Mouse (Mus musculus): ENCODE measurements around the gene N4bp1.

Gene N4bp1

DNA sequence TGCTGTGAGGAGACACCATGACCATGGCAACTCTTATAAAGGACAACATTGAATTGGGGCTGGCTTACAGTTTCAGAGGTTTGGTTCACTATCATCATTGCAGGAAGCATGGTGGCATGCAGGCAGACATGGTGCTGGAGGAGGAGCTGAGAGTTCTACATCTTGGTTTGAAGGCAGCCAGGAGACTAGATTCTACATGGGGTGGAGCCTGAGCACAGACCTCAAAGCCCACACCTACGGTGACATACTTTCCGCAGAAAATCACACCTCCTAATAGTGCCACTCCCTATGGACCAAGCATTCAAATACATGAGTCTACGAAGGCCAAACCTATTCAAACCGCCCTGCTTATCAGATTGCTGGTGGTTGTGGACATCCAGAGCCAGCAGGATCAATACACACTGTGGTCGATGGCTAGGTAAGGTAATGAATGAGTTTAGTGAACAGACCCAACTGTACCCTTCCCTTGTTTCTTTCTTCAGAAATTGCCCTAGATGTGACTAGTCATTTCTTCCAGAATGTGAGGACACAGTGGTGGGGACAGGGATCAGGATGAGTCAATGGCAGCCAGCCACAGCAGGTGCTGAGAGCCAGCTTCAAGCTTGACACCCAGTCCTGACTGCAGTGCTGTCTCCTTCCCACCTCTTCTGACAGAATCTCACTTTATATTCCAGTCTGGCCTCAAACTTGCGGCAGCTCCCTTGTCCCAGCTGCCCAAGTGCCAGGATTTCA, 46.2 kb downstream of the N4bp1 start:
- in situ Hi-C loops (cut with MboI; ENCODE audit: unreplicated experiment in 2 of 2): no loop called here

DNA sequence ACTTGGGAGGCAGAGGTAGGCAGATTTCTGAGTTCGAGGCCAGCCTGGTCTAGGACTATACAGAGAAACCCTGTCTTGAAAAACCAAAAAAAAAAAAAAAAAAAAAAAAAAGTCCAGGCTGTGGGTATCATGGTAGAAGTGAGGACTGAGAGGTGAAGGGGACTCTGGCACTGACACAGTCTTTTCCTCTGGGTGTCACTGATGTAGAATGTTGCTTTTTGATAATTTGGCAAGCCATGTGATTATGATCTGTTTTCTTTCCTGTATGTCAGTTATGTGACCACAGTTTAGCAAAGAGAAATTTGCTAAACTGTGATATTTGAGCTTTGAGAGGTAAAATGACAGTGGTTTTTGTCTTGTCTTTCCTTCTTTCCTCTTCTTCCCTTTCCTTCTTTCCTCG, 47.8 kb downstream of the N4bp1 start:
- in situ Hi-C loops (cut with MboI; ENCODE audit: unreplicated experiment in 2 of 2): no loop called here

DNA sequence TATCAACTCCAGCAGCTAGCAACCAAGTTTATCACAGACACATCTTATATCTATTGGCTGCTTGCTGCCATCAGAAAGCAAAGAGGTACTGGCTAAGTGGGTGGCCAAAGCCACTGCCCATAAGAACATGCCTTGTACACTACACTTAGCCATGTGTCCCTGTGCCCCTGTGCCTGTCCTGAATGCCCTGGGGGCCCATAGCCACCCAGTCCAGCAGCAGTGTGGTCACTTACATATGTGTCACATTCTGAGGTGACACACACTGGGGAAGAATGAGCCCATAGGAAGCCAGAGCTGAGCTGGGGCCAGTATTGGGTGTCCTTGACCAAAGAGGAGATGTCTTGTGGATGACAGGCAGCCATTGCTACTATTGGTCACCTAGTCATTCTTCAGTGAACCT, 49.2 kb downstream of the N4bp1 start:
- in situ Hi-C loops (cut with MboI; ENCODE audit: unreplicated experiment in 2 of 2): no loop called here

DNA sequence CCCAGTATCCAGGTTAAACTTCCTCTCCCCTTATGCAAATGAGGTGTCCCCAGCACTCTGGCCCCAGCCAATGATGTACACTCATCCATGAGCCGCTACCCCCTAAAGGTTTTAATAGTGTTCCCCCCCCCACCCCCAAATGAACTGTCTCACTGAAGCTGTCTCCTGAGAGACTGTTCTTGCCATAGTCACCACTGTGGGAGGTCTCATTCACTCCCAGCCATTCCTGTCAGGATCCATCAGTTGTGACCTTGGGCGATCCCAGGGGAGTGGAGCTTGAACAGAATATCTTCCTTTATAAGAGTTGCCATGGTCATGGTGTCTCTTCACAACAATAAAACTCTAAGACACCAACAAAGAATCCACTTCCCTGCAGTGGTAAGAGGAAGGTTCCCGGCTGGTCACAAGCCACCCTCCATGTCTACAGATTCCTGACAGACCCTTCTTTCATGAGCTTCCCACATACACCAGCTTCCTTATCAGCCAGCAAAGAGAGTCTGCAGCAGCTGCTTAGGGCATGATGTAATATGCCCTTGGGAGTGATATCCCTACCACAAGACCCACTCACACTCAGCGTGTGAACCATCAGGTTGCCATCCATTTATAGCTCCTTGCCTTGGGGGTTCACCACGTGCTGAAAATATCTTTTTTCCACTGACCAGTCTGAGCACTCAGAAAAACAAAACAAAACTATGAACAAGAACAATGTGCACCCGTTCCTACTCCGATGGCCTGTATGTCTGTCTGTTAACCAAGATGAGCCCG, 50.4 kb downstream of the N4bp1 start:
- in situ Hi-C loops (cut with MboI; ENCODE audit: unreplicated experiment in 2 of 2): no loop called here

DNA sequence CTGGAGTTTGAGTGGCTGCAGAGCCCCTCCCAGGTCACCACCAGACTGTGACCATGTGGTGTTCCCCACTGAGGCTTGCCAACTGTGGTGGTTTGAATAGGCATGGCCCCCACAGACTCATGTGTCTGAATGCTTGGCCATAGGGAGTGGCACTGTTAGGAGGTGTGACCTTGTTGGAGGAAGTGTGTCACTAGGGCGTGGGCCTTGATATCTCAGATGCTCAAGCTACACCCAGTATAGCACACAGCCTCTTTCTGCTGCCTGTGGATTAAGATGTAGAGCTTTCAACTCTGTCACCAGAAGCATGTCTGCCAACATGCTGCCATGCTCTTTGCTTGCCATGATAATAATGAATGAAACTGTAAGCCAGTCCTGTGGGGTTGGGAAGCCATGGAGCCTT, 51.1 kb downstream of the N4bp1 start:
- in situ Hi-C loops (cut with MboI; ENCODE audit: unreplicated experiment in 2 of 2): no loop called here

DNA sequence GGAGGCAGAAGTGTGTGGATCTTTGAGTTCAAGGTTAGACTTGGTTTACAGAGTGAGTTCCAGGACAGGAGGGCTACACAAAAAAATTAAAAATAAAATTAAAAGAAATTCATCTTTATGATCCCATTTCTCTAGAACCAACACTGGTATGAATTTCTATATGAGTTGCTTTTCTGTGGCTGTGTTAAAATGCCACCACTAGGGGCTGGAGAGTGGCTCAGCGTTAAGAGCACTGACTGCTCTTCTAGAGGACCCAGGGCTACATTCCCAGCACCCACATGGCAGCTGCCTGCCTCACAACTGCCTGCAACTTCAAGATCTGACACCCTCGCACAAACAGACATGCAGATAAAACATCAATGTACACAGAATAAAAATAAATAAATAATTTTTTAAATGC, 56.1 kb downstream of the N4bp1 start:
- in situ Hi-C loops (cut with MboI; ENCODE audit: unreplicated experiment in 2 of 2): no loop called here

DNA sequence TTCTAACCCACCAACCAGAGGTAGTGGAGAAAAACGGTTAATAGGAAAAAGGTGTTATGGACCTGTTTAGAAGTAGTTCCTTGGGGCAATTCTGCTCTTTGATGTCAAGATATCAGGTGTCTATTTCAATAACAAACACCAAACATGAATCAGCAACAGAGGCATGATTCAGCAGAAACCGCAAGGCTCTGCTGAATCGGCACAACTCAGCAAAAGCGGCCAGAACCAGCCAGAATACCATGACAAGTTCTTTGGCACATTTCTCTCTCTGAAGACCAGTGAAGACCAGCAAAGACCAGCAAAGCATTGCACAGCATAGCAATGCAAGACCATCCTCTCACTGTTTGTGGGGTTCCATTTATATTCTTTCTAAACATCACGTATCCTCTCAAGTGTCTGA, 57.9 kb downstream of the N4bp1 start:
- in situ Hi-C loops (cut with MboI; ENCODE audit: unreplicated experiment in 2 of 2): no loop called here

DNA sequence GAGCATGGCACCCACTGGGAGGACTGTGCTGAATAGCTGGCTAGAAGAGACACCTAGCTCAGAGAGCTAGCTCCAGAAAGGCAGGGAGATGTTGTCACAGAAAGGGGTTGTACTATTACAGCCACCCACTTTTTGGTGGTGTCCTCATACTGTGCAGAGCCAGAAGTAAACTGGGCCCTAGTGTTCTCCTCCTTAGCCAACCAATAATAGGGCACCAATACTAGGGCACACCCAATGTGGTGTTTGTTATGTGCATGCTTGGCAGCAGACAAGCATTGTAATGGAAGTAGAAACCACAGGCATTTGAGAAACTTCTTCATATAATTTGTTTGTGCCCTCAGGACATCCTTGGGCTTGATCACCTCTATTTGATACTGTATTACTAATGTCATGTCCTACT, 58.5 kb downstream of the N4bp1 start:
- in situ Hi-C loops (cut with MboI; ENCODE audit: unreplicated experiment in 2 of 2): no loop called here

DNA sequence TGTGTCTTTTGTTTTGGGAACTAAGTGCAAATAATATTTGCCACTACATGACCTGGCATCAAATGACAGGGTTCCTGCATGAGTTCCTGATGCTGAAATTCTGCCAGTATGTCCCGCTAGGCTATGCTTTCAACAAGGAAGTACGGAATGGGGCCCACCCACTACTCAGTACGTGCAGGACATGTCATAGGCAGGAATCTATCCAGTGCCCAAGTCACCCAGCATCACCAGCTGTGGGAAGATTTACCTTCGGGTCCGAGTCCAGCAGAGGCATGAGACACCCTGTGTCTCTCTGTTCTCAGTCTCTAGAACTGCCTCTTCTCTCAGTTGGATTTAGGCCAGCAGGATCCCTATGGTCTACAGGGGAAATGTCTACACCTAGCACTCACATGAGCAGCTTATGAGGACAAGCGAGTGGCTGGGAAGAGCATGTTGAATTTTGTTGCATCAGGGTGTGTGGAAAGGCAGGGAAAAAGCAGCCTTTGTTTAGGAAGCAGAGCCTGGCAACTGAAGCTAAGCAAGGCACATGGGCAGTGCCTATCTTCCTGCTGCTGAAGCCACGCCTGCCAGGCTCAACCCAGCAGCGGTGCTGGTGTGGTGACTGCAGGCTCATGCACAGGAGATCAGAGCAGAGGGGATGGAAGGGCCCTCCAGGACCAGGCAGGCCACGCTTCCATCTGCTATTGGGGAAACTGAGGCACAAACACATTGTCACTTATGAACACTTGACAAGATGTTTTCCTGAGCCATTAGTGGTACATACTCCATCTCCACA, 59.2 kb downstream of the N4bp1 start:
- in situ Hi-C loops (cut with MboI; ENCODE audit: unreplicated experiment in 2 of 2): no loop called here

DNA sequence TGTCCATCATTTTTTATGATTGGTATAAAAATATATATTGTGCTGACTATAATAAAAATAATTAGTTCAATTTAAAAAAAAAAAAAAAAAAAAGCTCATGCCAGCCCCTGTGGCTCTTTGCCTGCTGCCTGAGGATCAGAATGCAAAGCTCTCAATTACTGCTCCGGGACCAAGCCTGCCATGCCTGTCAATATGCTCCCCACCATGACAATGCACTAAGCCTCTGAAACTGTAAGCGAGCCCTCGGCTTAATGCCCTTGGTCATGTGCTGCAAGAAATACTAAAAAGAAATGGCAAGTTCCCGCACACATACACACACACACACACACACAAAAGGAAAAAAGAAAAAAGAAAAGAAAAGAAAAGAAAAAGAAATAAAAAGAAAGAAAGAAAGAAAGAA, 60.3 kb downstream of the N4bp1 start:
- in situ Hi-C loops (cut with MboI; ENCODE audit: unreplicated experiment in 2 of 2): loop anchor here in 1 of 2 experiments (5.0 kb wide), 1 partner anchor 83 kb away; no protein-coding TSS in a partner anchor

DNA sequence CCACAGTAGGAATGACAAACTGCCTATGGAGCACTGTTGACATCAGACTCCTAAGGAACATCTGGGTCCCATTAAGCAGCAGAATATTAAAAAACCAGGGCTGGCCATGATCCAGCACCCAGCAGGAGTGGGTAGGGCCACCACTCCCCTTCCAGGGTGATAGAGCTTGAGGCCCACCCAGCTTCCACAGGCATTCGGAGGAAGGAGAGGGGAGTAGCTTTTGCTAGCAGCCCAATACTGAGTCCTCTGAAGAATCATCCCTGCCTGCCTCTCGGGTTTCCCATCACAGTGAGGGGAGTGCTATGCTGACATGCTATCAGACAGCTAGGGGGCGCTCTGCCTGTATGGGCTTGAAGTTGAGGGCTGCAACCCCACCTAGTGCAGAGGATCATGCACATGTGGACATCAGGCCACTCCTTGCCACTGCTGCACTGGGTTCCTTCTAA, 64.3 kb downstream of the N4bp1 start:
- in situ Hi-C loops (cut with MboI; ENCODE audit: unreplicated experiment in 2 of 2): loop anchor here in 1 of 2 experiments (5.0 kb wide), 1 partner anchor 87 kb away; no protein-coding TSS in a partner anchor

DNA sequence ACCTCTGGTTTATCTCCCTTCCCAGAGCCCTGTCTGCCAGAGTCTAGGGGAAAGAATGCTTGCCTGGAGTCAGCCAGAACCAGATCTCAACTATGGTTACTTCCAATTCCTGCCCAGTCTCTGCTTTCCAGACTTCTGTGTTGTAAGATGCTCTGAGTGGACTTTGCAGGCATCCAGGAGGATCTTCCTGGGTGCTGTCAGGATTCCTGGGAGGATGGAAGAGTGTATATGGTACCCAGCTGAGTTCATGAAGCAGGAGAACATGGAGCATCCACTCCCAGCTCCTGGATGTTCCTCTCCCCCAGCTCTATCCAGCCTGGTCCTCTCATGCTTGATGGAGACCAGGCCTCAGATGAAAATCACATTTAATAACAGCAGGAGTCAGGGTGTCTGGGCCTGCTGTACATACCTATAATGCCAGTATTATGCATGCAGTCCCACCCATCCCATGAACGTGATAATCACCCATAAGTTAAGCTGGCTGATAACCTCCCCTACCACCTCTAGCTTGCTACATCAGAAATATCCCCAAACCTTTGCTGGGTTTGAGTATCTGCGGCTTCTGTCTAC, 64.8 kb downstream of the N4bp1 start:
- in situ Hi-C loops (cut with MboI; ENCODE audit: unreplicated experiment in 2 of 2): loop anchor here in 1 of 2 experiments (5.0 kb wide), 1 partner anchor 87 kb away; no protein-coding TSS in a partner anchor

DNA sequence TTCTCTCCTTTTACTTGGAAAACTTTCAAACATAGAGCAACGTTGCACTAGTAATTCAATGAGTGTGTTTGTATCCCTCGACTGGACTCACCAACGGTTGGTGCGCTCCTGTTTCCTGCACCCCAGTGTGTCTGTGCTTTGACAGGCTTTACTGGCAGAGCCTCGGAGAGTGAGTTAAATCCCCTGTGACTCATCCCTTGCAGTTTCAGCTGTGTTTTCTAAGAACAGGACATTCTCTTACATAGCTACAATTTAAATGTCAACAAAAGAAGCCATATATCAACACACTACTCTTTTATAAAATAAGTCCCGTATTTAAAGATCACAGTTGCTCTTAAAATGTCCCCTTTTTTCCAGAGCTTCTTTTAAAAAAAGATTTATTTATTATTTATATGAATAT, 65.6 kb downstream of the N4bp1 start:
- in situ Hi-C loops (cut with MboI; ENCODE audit: unreplicated experiment in 2 of 2): no loop called here

DNA sequence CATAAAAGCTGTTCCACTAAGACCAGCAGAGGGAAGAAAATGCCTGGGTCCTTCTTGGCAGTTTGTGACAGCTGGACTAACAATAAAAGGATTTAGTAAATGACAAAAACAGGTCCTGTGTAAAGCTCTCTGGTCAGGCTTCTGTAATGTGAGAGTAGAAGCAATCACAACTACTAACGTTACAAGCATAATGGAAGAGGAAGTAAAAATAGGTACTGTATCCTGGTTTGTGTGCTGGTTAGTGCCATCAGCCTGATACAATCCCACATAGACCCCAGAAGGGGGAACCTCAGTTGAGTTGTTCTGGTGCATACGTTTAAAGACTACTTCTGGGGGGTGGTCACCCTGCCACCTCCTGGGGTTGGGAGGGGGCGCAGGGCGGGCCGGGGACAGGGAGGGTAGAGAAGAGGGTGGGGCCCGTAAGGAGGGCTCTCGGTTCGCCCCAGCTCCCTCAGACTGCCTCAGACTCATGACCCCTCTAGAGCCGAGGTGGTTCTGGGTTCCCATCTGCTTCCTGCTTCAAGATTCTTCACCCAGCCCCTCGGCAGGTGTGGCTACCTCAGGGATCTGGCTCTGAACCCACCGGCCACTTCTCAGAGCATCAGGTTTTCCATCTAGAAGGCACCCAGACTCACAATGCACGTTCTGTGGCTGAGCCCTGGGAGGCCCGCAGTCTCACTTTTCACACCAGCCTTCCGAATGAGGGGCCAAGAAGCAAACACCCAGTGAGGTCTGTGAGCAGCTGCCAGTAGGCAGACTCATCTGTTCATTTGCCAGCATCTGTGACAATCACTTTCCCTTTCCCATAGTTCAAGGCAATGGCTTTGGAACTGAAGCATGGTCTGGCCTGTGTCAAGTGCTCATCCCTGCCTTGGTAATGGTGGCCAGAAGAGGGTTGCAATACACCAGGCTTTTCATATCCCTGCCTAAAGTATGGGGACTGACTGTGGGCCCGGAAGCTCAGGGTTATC, 75.8 kb downstream of the N4bp1 start:
- in situ Hi-C loops (cut with MboI; ENCODE audit: unreplicated experiment in 2 of 2): loop anchor here in 1 of 2 experiments (5.0 to 10.0 kb wide), 2 partner anchors 93 to 726 kb away; no protein-coding TSS in a partner anchor

DNA sequence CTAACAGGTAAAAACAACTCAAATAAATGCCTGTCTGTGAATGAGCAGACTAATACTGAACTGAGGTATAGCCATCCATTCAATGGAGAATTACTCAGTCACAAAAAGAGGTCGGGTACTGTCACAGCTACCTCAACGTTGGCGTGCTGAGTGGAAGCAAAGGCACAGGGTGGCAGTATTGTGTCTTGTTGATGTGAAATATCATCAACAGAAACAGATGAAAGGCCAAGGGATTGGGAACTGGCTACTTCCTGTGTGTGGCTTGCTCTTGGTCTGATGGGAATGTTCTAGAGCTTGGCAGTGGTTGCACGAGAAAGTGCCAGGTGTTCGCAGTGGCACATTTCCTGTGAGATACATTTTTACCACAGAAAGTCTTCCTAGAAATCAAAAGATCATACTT, 76.8 kb downstream of the N4bp1 start:
- in situ Hi-C loops (cut with MboI; ENCODE audit: unreplicated experiment in 2 of 2): loop anchor here in 1 of 2 experiments (5.0 to 10.0 kb wide), 2 partner anchors 94 to 727 kb away; no protein-coding TSS in a partner anchor

DNA sequence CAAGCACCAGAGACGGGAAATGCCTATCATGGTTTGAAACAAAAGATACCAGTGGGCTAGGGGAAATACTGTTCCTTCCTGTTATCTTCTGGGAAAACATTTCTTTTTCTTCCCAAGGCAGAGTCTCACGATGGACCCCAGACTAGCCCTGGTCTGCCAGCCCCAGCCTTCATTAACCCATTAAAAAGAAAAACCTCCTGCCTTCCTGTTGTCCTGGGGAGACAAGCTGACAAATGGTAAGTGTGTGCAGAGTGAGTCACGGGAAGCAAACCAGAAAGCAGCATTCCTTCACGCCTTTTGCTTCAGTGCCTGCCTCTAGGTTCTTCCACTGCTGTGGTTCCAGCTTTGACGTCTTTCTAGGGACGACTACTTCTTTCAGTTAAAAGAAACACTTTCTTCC, 83.1 kb downstream of the N4bp1 start:
- in situ Hi-C loops (cut with MboI; ENCODE audit: unreplicated experiment in 2 of 2): loop anchor here in 1 of 2 experiments (10.0 kb wide), 1 partner anchor 733 kb away; no protein-coding TSS in a partner anchor

DNA sequence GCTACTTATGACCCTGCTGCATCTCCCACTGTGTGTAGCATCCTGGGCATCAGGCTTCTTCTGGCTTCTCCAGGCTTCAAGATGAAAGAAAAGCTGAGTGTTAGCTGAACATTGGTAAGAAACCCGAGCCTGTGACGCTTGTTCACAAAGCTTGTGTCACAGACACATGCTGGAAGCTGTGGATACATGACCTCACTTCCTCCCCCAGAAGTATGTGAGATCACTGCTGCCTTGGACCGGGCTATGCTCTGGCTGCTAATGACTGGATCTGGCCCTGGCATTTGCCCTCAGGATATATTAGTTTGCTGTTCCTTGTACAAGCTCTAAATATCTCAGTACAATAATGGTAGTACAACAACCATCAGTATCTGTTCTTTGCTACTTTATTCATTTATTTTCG, 84.1 kb downstream of the N4bp1 start:
- in situ Hi-C loops (cut with MboI; ENCODE audit: unreplicated experiment in 2 of 2): loop anchor here in 1 of 2 experiments (10.0 kb wide), 1 partner anchor 734 kb away; no protein-coding TSS in a partner anchor

DNA sequence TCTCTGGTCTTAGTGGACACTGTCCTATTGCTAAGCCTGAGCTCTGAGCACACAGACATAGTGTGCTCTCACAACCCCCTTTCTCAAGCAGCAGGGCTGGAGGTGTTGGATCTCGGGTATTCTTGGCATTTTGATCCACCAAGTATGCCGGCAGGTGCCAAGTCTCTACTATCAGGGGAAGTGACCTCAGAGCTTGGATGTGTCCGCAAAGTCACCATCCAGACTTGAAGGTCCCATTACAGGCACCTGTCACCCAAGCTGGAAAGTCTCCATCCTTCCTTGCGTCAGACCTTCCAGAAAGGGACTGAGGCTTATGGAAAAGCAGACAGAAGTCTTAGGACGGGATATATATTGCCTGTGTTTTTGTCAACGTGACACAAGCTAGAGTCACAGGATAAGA, 86.9 kb downstream of the N4bp1 start:
- in situ Hi-C loops (cut with MboI; ENCODE audit: unreplicated experiment in 2 of 2): no loop called here

DNA sequence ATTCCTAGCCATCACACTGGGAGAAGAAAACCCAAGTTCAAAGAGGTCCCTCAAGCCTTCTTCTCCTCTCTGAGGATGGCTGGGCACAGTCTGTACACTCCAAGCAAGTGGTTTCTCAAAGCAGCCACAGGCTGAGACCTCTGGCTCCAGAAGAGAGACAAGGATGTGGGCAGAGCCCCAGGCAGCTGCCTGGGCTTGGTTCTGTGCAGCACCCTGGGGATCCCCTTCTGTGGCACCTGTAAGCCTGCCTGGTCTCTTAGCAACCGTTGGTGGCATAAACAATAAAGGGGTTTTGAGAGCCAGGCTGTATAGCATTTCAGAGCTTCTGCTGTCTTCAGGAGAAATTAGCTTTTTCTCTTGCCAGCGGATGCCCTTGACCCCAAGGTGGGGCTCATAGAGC, 87.4 kb downstream of the N4bp1 start:
- in situ Hi-C loops (cut with MboI; ENCODE audit: unreplicated experiment in 2 of 2): no loop called here
